Mouse (Mus musculus) bone marrow, adult 2 months (tissue): ENCODE measurements around the gene Gpt2.

Experiments
- CTCF ChIP-seq: fragments of 200-500 bp; IDR thresholded peaks from 2 replicates; pipeline ENCODE4 v1.5.1; 2011; ENCODE audit warnings: low read length, control low read depth; ENCODE audit not compliant: control insufficient read depth, insufficient read depth
- POLR2A ChIP-seq: fragments of 200-500 bp; IDR thresholded peaks from 2 replicates; pipeline ENCODE4 v1.6.1; 2011; ENCODE audit warnings: low read depth, mild to moderate bottlenecking, control low read depth, low read length, borderline replicate concordance; ENCODE audit not compliant: control insufficient read depth

DNA sequence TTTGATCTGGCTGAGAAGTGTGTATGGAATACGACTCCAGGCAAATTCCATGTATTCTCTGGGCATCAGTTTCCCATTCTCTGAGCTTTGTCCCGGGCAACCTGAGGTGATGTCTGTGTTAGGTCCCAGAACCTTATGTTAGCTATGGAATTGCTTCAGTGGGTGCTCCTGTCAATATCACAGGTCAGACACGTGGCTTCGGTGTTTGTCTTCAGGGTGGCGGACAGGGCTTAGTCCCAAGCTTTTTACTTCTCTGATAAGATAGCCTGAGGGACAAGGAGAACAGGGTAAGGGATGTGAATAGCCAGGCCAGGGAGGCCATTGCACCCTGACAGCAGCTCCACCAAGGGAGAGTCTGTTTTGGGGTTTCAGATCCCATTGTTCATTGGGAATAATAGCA, 3.7 kb downstream of the Gpt2 start:
- TF ChIP-seq CTCF = no peak
- TF ChIP-seq POLR2A = no peak
